Mouse (Mus musculus): ENCODE data around the gene Pappa.

Pappa gene

DNA sequence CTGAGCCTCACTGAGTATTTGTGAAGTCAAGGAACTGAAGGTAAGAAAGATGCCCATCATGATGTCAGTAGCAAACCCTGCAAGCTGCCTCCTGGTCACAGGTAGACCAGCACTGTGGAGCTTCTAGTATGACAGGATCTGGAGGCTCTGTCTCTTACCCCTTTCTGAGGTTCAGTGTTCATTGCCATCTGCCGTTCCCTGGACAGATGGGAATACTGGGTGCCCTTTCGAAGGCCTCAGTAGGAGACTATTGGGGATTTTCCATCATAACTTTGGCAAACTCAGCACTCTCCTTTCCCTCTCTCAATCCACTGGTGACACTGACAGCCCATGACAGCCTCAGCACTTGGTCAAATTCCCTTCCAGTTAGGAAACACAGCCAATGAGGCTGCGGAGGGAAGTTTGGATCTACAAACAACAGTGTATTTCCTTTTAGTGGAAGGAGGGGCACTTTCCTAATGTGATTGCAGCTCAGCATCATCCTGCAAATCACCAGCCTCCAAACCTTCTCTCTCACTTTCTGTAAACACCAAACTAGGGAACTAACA lies 42.4 kb downstream of the Pappa start:
- DNase-seq (ENCODE audit: low read depth, low spot score) = no peak

DNA sequence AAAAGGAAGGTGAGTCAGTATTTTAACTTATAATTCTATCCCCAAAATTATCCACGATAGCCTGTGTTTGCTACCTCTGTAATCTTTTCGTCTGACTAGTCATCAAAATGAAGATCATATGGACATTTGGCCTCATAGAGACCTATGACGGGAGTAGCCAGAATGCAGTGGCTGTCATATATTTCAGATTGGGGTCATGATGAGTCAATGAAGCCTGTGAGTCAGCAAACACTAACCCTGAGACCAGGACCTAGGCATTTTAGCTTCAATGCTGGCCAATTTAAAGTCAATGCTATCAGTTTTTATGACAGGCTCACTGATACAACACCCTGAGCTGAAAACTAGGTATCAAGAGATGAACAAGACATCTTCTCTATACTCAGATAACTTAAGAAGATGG lies 50.5 kb downstream of the Pappa start:
- DNase-seq (ENCODE audit: low read depth, low spot score) = no peak

DNA sequence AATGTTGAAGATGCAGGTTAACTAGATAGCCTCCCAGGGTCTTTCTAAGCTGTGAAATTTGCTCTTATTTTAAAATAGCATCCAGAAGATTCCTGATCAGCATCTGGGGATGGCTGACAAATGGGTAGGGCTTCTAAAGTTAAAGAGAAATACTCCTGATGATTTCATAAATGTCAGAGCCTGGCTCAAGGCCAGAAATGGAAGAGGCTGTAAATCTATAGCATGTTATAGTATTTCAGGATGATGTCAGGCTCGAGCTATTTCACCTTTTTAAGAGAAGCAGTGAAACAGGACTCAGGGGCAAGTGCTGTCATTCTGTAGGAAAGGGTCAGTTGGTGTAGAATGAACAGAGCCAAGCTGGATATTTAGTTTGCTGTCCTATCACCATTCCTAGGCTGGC lies 54.2 kb downstream of the Pappa start:
- DNase-seq (ENCODE audit: low read depth, low spot score) = no peak

GRCm38 (mm10) chr4:65187236-65187635 lies 63.3 kb downstream of the Pappa start:
- no peak for DNase-seq (ENCODE audit: low read depth, low spot score)

DNA sequence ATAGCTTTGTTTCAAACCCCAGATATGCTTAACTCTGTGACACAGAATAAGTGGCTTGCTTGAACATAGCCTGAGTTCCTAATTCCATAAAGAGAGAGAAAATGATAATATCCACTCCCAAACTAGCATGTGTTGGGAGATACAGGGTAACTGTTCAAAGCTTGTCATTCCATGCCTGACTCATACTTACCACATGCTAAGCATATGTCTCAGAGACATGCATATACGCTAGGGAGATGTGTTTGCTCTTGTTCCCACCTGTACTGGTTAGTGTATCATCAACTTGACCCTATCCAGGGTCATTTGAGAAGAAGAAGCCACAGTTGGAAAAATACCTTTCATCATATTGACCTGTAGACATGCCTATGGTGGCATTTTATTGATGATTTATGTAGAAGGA lies 63.7 kb downstream of the Pappa start:
- no peak for DNase-seq (ENCODE audit: low read depth, low spot score)

DNA sequence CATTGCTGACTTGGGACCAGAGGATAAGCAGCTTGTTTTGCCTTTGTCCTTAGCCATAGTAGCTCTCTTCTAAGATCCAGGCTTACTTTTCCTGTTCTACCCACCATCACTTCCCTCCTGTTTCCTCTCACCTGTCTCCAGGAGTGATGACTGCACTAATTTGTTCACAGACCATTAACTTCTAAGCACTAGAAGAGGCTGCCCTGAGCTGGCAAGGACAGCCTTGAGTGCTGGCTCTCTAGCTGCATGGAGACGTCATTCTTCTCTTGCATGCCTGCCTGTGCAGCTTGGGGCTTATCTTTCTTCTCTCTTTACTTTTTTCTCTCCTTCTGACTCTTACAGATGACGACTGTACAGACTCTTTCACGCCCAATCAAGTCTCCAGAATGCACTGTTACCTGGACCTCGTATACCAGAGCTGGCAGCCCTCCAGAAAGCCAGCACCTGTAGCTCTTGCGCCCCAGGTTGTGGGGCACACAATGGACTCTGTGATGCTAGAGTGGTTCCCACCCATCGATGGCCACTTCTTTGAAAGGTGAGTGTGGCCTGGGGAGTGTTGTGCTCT lies 65.0 kb downstream of the Pappa start:
- DNase-seq (ENCODE audit: low read depth, low spot score) = no peak

- no peak for DNase-seq (ENCODE audit: low read depth, low spot score)
Observed at GRCm38 (mm10) chr4:65192810-65193209, 68.8 kb downstream of the Pappa start.

DNA sequence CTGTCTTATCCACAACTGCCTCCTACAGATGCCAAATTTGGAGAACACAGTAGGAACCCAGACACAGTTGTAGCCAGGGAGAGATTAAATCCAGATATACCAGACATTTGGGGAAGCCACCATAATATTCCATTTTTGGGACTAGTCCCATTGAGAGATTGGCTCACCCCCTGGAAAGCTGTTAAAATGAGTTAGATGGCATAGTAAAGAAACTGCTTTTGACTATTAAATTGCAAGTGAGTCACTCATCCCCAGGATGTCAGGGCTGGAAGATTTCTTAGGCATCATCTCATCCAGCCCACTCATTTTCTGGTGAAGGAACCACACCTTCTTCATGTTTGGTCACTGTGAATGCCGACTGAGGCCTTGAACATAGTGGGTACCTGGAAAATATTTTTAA lies 72.0 kb downstream of the Pappa start:
- no peak for DNase-seq (ENCODE audit: low read depth, low spot score)

- DNase-seq (ENCODE audit: low read depth, low spot score) = no peak
Observed at GRCm38 (mm10) chr4:65203666-65204065, 79.7 kb downstream of the Pappa start.

GRCm38 (mm10) chr4:65205446-65205845 lies 81.5 kb downstream of the Pappa start:
- DNase-seq (ENCODE audit: low read depth, low spot score) = no peak

GRCm38 (mm10) chr4:65209369-65210015 lies 85.5 kb downstream of the Pappa start:
- no peak for DNase-seq (ENCODE audit: low read depth, low spot score)

DNA sequence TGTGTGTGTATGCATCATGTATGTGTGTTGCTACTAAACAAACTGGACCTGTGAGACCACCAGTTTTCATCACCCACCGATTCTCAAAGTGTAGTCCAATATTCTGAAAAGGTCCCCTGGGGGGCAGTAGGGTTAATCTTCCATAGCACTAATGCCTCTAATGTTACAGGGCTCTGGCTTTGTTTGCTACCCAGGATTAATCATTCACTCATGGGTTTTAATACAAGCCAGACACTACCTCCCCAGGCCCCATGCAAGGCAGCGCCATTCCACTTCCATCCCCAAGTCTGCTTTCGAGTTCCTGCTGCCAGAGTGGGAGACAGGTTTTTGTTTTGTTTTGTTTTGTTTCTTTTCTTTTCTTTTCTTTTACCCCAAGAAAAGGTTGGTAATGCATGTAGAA lies 92.7 kb downstream of the Pappa start:
- DNase-seq (ENCODE audit: low read depth, low spot score) = no peak

DNA sequence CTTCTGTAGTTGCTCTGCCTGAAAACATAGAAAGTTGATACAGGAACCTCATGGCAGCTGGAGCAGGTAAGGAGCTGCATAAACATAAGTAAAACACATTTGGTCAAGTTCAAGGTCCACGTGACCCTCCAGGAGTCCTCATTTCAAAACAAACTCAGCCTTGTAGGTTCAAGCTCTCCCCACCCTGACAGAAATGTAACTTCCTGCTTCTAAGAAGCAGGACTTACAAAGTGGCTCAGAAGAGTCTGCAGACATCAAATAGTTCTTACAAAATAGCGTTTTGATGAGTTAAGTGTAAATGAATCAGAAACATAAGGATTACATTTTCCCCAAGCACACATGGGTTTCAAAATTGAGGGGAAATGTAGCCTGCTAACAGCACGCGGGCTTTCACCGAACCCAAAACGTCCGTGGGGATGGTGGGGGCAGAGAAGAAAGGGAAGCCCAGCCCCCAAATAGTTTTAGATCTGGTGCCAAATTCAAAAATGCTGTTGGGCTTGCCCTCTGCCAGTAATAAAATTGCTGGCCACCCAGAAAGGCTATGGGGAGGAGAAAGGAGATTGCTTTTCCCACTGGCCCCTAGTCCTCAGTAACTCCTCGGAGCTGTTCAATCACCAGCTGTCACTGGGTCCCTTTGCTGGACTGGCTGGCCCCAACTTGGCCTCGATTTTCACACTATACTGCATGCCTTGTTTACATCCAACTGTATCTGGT lies 93.8 kb downstream of the Pappa start:
- DNase-seq (ENCODE audit: low read depth, low spot score) = no peak

DNA sequence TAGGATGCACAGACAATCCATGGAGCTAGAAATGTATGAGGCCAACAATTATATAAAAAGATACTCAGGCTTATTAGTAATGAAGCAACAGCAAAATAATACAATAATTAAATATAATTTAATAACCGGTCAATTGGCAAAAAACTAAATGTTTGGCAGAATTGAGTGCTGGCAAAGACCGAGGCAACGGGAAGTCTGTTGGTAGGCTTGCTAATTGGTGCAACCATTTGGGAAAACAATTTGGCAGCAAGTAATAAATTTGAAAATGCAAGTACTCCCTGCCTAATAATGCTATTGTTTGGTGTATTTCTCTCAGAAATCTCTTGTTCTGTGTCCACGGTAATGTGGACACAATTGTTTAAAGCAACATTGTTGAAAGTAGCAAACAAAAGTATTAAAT lies 99.9 kb downstream of the Pappa start:
- no peak for DNase-seq (ENCODE audit: low read depth, low spot score)

- DNase-seq (ENCODE audit: low read depth, low spot score) = peak; percentile 69
Observed at GRCm38 (mm10) chr4:65238540-65238998, 114.6 kb downstream of the Pappa start.

GRCm38 (mm10) chr4:65242434-65242931 lies 118.5 kb downstream of the Pappa start:
- DNase-seq (ENCODE audit: low read depth, low spot score) = no peak

GRCm38 (mm10) chr4:65243245-65243644 lies 119.3 kb downstream of the Pappa start:
- DNase-seq (ENCODE audit: low read depth, low spot score) = no peak

GRCm38 (mm10) chr4:65245015-65245414 lies 121.0 kb downstream of the Pappa start:
- DNase-seq (ENCODE audit: low read depth, low spot score) = no peak

DNA sequence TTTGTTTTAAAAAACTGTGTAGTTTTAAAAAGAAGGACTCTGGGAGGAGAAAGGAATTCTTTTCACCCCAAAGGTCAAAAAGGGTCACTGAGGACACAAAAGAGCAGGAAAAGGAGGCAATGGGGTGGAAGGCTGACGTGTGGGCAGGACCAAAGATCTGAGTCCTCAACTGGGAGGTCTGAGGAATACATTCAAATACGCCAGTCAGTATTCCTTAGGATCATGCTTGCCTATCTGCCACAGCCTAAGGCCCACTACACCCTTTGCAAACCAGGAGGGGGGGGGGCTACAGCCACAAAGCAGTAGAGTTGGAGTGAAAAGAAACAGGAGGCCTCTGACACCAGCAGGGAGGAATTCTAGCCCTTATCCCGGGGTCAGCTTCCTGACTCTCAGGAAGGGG lies 121.5 kb downstream of the Pappa start:
- no peak for DNase-seq (ENCODE audit: low read depth, low spot score)

DNA sequence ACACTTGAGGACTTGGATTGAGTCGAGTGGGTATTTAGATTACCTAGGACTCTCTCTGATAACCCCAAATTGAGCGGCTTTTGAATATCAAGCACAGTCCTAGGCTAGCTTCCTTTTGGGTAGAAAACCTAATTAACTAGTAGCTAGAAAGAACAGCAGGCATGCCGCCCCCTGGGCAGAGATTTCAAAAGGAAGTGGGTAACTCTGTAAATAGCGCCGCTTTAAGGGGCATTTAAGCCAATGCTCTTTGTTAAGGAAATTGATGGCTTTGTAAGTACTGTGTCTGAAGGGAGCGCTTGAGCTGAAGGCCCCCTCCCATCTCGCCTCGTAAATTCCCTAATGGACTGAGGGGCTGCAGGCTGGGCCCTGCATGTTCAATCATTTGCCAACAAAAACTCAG lies 128.2 kb downstream of the Pappa start:
- DNase-seq (ENCODE audit: low read depth, low spot score) = peak; percentile 45

- no peak for DNase-seq (ENCODE audit: low read depth, low spot score)
Observed at GRCm38 (mm10) chr4:65254073-65254472, 130.1 kb downstream of the Pappa start.

GRCm38 (mm10) chr4:65267066-65267465 lies 143.1 kb downstream of the Pappa start:
- DNase-seq (ENCODE audit: low read depth, low spot score) = no peak

- no peak for DNase-seq (ENCODE audit: low read depth, low spot score)
Observed at GRCm38 (mm10) chr4:65269996-65270395, 146.0 kb downstream of the Pappa start.

Measured in WW6 (cell line).